Mouse (Mus musculus): ENCODE data around the gene Nubpl. TPM values are rescaled to one million over a fixed set of nuclear protein-coding genes. Genes with fewer than 3 reads are reported as not detected.
A peak's percentile ranks its signal among the peaks of the same experiment; 100 is the strongest.
"Not testable (repeated sequence)": the region's sequence is repeated elsewhere in the genome, so short reads cannot be mapped to it uniquely, and the experiment has no call there.

Gene Nubpl
- 13.5 and 15.9 TPM in 2 replicates for total RNA-seq (2021)
- long read RNA-seq, transcript Nubpl-201 (11 exons, 2,987 nt) = major isoform, 17 of 20 reads
- long read RNA-seq, partial matches to known transcripts = 2 of 20 reads
- long read RNA-seq, other reads (novel, unspliced or antisense) = 1 of 20 reads

DNA sequence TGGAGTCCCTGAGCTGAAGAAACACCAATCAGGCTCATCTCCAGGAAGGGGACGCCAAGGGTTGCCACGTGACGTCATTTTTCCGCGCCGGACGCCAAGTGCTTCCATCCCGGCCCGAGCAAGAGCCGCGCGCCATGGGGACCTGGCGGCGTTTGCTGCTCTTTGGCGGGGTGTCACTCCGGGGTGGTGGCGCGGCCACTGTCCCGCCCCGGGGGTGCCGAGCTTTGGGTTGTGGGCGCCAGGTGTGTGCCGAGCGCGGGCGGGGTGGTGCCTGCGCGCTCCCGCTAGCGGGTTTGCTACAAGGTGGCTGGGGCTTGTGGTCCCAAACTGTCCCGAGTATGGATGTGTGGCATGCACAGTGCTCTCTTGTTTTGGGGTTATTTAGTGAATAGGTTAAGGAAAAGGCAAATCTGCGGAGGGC lies at the start of gene Nubpl:
Nubpl (plus strand) TSS at position 88 of the 421 bp plus-strand sequence.
- DNase-seq = peak; percentile 96

DNA sequence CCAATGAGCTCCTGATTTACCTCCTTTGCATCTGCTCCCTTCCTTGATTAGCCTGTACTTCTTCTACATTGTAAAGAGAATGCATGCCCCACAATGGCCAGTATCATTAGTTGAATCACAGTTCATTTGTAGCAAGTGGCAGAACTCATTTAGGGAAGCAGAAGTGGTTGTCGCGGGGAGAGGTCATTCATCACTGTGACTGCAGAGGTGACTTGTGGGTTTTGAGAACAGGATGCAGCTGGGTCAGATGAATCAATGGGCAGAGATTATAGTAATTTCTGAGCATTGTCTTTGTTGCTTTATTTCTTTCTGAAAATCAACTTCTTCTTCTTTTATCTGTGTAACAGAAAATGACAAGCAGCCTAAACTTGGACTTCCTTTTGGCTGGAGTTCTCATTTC lies 48.2 kb upstream of the Nubpl start:
- DNase-seq = no peak

DNA sequence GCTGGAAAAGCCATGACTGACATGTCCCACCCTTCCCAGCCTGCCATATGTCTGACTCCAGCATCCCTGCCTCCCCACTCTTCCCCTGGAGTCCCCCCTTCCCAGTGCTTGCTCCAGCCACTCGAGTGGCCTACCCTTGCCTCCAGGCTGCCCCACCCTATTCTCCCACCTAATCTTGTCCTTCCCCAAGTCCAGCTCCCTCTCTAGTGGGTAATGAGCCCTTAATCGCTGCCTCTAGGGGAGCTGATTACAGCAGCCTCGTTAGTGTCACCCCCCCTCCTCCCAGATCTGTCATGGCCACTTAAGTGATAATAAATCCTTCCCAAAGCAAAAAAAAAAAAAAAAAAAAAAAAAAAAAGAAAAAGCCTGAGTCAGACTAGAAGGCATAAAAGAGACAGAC lies 18.2 kb upstream of the Nubpl start:
- not testable (repeated sequence) for DNase-seq

DNA sequence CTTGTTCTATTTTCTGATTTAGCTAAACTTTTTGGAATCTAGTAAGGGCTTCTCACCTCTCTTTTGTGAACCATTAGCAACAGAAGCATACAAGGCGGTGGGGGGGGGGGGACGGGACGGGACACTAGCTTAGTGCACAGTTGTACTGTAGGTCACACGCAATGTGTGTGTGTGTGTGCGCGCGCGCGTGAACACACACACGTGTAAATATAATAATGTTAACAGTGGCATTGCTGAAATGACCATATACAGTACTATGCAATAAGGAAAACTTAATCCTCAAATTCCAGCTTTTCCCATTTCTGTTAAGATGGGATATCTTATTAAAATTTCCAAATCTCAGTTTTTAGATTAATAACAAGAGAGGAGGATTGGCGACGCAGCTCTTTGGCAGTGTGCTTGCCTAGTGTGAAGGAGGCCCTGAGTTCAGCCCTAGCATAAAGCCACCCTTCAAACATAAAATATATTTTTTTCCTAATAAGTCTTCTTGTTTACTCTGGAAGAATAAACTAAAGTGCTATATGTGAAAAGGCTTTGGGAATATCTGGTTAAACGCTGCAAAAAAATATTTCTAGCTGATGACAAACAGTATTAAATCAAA lies 388 bp upstream of the Nubpl start:
- no peak for DNase-seq

DNA sequence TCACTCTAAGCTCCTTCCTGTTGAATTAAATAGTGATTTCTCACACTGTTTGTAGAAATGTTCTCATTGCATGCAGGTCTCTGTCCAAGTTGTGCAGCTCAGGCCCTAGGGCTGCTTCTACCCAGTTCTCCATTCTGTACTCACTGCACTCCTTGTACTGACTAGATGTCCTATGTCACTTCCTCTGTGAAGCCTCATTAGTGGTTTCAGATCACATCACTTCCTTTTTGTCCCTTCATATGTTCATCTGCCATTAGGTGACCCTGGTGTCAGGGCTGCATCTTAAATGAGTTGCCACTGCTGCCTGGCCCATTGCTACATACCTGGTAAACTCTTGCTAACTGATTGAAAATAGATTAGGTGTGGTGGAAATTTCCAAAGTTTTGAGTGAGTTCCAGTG lies 22.7 kb downstream of the Nubpl start:
- DNase-seq = no peak

DNA sequence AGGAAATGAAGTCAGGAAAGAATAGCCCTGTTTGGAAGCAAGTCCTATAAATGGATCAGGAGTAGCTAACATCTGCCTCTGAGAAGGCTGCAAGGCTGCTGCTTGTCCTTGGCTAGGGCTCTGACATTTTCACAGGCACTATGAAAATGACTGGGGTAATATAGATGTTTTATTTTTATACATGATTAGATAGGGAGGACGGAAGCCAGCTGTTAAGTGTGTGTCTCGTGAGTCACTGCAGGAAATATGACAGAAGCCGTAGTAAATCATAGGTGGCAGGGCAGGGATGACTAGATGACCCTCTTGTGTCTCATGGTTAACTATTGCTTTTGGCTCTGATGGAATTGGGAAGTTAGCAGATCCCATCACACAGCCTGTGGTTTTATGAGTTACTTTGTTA lies 28.9 kb downstream of the Nubpl start:
- DNase-seq = peak; percentile 1

DNA sequence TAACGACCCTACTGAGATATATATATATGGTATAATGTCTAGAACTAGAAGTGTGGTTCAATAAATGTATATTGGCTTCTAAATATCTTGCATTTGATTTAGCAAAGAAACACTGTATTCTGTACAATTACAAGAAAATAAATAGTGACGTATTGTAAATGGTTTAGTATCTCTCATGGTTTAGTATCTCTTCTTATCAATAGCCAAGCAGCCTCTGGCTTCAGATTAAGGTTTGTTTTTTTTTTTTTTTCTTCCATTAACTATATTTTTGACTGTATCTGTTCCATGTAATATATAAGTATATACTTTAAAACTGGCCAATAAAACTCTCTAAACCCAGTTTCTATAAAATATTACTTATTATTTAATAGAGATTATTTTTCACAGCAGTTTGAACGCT lies 31.5 kb downstream of the Nubpl start:
- DNase-seq = no peak

DNA sequence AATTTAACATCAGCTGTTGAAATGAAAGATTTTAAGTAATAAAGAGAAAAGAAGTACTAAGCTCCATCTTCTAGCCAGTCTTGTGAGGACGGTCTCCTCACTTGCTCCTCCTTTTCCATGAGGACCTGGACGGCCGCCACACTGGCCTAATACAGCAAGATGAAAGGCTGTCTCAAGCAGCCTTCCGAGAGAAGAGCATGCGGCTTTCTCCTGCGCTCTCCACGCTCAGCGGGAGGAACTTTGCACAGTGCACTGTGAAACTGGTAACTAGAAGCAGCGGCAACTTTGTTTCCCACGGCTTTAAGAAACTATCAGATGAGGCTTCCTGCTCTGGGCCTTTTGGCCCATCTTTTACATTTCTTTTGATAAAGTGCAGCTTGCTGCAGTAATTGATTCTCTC lies 34.7 kb downstream of the Nubpl start:
- peak; percentile 58 for DNase-seq

DNA sequence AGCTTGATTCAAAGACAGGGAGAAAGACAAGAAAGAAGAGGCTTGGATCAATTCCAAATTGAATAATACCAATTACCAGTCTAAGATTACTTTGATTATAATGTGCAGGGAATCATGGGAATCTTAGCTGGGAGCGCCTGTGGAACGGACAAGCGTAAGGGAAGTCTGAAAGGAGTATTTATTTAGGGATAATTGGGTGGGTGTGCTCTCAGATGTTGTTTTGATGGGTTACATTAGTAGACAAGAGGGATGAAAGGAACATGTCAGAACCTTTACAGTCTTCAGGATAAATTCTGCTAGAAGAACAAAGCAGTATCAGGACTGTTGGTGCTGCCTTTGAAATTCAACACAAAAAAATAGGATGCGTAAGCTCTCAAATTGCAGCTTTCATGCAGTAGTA lies 40.8 kb downstream of the Nubpl start:
- DNase-seq = no peak

DNA sequence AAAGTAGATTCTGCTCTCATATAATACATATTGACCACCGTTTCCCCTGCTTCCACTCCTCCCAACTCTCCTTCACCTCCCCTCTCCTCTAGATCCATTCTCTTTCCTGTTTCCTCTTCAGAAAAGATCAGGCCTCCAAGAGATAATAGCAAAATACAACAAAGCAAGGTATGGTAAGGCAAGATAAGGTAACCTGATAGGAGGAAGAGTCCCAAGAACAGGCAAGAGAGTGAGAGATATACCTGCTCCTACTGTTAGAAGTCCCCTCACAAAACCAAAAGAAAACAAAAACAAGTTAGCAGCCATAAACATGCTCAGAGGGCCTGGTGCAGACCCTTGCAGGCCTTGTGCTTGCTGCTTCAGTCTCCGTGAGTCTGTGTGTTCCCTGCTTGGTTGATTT lies 49.1 kb downstream of the Nubpl start:
- no peak for DNase-seq

DNA sequence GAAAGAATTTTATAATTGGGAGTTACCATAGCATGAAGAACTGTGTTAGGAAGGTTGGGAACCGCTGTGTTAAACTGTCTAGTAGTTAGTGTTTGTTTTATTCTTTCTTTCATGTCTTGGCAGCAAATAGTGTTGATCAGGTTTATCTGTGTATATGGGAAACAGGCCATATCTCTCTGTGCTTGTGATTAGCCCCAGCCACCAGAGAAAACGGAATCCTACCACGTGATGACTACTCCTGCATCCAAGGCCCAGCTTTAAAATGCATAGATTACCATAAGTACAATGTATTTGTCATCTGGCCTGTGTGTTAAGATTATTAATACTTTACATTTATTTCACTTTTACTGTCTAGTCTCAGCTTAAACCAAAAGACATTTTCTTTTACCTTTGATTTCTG lies 51.9 kb downstream of the Nubpl start:
- no peak for DNase-seq

DNA sequence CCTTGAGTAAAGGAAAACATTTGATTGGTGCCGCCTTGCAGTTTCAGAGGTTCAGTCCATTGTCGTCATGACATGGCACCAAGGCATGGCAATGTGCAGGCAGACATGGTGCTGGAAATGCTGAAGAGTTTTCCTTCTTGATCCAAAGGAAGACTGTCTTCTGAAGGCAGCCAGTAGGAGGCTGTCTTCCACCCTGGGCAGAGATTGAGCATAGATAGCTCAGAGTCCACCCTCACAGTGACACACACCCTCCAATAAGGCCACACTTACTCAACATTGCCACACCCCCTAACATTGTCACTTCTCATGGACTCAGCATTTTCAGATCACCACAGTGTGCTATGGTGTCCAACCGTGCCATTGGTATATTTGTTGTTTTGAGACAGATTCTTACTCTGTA lies 54.5 kb downstream of the Nubpl start:
- no peak for DNase-seq

DNA sequence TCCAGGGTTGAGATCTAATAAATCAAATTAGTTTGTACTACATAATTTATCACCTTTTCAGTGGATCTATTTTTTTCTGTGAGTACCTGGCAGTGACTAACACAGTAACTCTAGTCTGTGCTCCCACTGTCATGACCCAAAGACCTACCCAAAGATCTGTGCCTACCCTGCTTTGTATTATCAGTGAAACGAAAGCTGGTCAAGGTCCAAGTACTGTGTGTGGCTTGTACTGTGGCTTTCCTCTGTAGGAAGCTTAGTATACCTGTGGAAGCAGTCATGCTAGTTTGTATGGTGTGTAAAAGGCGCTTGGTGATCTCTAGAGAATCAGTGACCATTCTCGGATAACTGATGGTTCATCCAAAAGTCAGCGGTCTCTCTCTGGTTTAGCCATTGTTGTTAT lies 57.4 kb downstream of the Nubpl start:
- no peak for DNase-seq

DNA sequence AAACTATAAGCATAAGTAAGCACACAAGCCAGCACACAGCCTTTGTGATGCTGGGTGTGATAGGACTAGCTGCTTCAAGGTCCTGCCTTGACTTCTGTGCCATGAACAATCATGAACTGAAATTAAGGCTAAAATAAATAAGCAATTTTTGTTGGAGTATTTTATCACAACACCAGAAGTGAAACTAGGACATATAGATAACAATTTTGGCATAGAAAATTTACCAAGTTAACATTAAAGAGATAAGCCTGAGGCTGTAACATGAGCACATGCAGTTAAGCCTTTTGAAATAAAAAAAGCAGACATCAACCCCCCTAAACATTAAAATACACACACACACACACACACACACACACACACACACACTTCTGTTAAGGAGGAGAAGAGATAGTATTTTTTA lies 66.9 kb downstream of the Nubpl start:
- DNase-seq = no peak

DNA sequence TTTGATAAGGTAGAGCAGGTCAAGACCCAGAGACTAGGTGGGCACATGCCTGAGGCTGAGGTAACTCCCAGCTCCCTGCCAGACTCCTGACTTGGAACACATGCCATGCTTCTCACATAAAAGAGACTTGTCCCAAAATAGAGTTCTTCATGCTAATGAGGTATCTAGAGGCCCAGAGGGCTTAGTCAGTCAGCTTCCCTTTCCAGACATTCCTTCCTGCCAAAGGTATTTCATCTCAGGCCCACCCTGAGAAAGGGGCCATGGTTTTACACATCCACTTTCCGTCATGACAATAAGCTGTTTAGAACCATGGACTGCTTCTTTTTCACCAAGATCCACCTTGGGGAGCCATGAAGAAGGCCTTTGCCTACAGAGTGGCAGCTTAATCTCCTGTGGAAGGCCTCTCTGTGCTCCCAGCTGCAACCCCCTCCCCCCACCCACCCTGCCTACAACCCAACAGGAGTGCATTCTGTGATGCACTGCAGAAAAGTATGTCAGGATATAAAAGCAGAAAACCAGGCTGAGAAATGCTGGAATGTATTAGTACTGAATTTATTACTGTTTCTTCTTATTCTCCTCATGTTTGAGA lies 88.8 kb downstream of the Nubpl start:
- no peak for DNase-seq

DNA sequence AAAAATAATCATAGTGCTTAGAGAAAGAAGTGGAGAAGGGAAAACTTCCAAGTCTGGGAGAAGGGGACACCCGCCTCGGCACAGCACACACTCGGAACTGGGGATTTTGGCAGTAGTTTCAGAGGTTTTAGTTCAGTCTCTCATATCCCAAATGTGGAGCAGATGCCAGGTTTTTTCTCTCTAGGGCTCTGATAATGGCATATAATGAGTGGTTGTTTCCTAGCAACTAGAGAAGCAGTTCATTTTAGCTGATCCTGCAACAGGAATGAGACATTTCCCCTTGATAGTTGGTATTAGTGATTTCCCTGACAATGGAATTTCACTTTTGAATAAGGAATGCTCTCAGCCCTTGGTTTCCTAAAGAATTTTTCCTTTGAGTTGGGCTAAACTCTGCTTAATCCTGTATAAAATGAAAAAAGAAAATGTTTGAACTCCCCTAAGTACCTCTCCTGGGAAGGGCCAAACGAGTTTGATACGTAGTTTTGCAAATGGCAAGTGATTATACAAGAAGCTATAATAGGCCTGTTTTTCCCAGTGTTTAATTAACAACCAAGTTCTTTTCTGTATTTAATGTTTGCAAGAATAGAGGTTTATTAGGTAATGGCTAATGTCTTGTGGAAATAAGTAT lies 89.5 kb downstream of the Nubpl start:
- no peak for DNase-seq

DNA sequence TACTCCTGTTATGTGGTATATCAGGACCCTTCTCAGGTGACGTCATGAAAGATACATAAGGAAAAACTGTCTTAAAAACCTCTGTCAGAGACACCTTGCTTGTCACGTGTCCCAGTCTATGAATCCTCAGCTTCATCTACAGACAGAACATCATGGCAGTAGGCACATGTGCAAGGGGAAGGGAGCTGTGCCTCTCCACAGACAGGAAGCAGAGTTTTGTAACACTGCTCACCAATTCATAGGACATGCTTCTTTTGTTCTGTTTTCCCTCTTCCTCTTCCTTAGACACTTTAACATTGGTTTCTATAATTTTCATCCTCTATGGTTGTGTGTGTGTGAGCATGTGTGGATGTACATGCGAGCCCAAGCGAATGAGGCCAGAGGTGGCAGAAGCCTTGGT lies 100.9 kb downstream of the Nubpl start:
- no peak for DNase-seq

DNA sequence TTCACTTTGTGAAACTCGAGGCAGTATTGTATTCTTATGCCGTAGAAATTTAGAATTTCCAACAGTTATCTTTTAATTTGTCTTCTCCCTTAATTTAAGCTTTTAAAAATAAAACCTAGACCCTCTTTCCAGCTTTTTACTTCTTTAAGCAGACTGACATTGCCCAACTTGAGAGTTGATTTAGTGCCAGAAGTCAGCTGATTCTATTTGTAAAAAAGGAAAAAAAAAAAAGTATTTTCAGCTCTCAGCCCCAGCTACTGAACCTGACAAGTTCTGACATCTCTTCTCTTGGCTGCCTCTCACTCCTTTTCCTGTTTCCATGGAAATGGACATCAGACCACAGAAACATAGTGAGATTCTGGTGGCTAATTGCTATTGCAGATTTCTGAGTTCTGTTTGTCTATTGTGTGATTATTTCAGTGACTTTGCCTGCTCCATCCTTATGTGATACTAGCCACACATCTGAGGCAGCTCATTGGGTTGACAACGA lies 111.6 kb downstream of the Nubpl start:
- no peak for DNase-seq

DNA sequence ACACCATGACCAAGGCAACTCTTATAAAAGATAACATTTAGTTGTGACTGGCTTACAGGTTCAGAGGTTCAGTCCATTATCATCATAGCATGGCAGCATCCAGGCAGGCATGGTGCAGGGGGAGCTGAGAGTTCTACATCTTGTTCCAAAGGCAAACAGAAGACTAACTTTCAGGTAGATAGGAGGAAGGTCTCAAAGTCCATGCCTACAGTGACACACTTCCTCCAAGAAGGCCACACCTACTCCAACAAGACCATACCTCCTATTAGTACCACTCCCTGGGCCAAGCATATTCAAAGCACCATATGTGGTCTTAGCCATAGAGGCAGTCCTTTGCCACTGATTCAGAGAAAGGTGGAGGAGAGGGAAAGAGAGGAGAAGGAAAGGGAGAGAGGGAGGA lies 113.6 kb downstream of the Nubpl start:
- DNase-seq = no peak

DNA sequence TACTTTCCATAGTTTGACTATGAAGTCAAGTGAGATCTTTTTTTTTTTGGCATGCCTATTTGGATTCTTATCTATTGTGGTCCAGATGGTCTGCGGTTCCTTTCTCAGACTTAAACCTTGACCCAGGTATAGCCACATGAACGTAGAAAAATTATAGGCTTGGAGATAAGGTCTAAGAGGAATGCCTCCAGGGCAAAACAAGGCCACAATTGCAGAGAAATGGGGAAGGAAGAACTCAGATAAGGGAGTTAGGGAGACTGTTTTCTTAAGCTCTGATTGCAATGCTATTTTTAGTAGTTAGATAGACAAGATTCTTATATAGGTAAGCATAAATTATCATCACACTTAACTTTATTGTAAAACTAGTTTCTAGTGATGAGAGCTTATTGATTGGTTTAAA lies 117.3 kb downstream of the Nubpl start:
- DNase-seq = no peak

DNA sequence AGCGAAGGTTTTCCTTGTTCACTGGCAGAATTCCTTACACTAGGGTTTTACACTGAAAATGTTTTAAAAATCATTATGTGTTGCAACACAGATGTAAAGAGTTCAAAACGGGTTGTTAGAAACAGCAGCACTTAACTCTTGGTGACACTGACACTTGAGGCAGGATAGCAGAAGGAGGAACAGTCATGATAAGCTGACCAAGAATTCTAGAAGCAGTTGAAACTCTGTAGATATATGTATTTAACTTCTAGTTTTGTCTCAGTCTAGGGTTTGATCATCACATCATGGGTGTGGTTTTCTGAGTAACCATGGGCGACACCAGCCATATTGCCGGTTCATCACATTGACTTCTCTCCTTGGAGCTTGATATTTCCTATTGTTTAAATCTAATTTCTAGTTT lies 127.4 kb downstream of the Nubpl start:
- DNase-seq = no peak

DNA sequence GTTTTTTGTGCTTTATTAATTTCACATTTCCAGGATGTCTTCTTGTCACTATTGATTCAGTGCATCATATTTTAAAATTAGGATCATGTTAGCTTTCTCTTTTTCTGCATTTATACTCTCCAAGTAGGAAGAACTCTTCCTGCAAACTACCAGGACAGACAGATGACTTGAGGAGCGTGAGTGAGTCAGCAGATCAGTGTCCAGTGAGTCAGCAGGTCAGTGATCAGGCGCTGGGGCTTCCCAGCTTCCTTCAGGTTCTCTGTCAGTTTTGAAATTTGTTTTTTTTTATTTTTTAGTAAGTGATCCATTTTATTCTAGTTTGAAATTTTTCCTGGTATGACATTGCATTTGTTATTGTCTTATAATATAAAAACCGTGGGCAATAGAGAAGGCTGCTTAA lies 131.2 kb downstream of the Nubpl start:
- DNase-seq = peak; percentile 32

DNA sequence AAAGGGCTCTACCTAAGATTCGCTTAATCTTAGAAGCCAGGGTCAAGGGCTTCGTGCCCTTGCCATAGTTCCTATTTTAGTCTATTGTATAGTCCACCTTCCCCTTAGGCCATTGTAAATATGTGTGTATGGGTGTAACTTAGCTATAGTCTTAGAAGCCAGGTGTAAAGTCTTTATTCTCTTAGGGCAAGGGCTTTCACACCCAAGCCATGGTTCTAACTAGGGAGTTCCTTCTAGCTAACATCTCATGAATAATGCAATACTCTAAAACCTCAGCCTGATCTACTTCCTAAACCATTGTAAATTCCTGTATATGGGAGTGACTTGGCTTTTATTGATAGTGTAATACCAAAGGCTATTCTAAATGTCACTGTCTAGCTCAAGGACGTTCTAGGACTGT lies 134.4 kb downstream of the Nubpl start:
- not testable (repeated sequence) for DNase-seq

DNA sequence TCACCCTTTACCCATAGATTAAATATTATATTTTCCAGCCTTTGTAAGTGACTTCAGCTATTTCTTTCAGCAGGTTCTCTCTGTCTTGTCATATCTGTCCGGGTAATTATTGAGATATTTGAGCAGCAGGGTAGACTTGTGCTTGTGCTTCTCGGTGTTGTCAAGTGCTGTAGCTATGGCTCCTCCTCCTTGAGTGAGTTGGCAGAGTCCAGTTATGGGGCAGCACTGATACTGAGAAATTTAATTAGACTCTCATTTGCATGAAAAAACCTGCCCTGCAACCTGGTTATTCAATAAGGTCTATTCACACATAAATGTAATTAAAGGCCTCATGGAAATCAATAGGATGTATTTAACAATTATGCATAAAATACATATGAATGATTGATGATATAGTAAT lies 145.2 kb downstream of the Nubpl start:
- no peak for DNase-seq

All from adrenal gland, postnatal 25 days (tissue).